Mouse (Mus musculus) R1 (cell line): ENCODE measurements around the gene Anapc4.
A peak's percentile ranks its signal among the peaks of the same experiment; 100 is the strongest.

ENCODE experiments used
- DNase-seq: peaks from one replicate; pipeline ENCODE4 v3.0.0-alpha.2; 2018; ENCODE audit warnings: low read depth, low spot score

Gene Anapc4

GRCm38 (mm10) chr5:52868918-52869703 lies 35.3 kb downstream of the Anapc4 start:
- DNase-seq, result no peak

DNA sequence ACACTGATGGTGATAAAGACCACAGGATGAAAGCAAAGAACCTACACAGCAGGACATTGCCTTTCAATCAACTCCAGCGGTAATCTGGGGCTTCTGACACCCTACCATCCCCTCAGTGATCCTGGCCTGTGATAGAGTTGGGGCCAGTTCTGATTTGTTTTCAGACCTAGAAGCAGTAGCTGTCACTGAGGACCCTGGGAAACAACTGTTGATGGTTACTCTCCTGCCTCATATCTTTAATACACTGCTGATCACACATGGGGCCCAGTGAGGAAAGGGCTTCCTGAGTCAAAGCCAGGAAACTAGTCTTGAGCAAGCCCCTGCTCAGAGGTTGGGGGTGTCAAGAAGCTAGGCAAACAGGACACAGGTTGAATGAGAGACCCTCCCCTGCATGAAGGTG lies 37.6 kb downstream of the Anapc4 start:
- DNase-seq, result no peak

GRCm38 (mm10) chr5:52871986-52872385 lies 38.2 kb downstream of the Anapc4 start:
- DNase-seq, result no peak

GRCm38 (mm10) chr5:52878847-52879246 lies 45.0 kb downstream of the Anapc4 start:
- DNase-seq, result peak; percentile 75

DNA sequence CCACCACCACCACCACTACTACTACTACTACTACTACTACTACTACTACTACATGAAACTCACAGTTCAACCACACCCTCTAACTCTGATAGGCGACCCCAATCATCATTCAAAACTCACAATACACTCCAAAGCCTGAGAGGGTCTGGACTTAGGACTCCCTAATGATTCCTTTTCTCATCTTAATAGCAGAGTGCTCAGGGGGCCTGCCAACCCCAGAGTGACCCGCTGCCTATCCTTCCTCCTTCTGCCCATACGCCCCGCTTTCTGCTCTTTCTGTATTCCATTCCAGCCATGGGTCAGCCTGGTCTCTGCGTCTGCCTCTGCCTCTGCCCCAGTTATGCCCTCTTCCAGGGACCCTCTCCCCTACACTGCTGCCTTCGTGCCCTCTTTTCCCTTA lies 46.1 kb downstream of the Anapc4 start:
- DNase-seq, result no peak

DNA sequence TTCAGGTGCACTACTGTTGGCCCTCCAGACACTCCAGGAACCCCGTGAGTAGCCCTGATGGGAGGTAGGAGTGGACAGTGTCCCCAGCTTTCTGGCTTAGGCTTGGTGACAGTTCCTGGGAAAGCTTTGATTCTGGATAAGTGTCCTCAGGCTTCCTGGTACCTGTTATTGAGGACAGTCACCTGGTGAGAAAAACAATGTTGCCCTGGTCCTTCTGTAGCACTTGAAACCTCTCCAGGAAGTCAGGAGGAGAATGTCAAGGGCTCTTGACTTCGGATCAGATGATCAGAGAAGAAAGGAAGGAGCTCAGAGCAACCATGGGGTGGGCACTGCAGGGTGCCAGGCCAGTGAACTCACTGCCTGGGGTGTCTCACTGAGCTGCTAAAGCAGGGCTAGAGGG lies 48.6 kb downstream of the Anapc4 start:
- no peak for DNase-seq

GRCm38 (mm10) chr5:52887085-52887484 lies 53.3 kb downstream of the Anapc4 start:
- DNase-seq, result peak; percentile 84

- no peak for DNase-seq
Measured at GRCm38 (mm10) chr5:52889919-52890318, 56.1 kb downstream of the Anapc4 start.

DNA sequence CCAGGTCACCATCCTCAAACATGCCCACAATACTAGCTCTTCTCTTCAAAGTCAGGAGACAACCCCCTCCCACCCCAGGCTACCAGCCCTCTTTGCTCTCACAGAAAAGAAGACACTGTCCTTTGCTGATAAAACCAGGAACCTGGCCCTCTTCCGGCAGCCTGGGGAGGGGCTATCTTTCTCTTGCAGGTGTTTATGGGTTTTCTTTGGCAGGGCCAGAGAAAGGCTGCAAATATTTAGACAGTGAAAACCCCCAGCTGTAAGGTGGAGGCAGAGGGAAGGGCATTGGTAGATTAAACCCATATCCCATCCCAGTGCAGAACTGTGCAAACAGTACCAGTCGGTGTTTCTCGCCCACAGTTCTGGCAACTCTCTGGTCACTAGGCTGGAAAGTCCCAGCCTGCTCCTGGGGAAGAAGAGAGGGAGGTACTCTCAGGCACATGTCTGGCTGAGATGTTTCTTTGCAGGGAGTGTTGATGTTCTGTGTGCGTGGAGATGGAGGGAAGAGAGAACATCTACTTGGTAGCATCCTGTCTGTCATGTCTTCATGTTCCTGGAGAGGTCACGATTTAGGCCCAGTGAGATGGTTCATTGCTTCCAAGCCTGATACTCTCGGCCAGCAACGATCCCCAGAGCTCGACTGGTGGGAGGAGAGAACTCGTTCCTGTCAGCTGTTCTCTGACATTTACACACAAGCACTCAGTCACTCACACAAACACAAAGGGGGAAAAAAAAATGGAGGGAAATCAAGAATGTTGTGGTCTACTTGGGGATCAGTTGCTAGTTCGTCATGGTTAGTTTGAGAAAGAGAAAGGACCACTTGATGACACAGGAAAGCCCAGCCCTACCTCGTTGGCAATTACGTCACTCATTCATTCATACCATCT lies 58.4 kb downstream of the Anapc4 start:
- no peak for DNase-seq

GRCm38 (mm10) chr5:52893938-52894337 lies 60.1 kb downstream of the Anapc4 start:
- no peak for DNase-seq

DNA sequence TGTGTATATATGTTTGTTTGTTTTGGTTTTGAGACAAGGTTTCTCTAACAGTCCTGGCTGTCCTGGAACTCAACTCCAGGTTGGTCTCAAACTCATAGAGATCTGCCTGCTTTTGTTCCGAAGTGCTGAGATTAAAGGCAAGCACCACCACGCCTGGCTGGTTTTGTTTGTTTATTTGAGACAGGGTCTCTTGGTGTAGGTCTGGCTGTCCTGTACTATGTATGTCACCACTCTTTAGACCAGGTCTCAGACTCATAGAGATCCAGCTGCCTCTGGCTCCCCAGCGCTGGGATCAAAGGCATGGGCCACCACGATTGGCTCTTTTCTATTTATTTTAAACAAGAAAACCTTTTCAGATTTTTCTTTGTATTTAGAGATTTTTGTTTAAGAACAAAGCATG lies 70.4 kb downstream of the Anapc4 start:
- DNase-seq, result no peak

DNA sequence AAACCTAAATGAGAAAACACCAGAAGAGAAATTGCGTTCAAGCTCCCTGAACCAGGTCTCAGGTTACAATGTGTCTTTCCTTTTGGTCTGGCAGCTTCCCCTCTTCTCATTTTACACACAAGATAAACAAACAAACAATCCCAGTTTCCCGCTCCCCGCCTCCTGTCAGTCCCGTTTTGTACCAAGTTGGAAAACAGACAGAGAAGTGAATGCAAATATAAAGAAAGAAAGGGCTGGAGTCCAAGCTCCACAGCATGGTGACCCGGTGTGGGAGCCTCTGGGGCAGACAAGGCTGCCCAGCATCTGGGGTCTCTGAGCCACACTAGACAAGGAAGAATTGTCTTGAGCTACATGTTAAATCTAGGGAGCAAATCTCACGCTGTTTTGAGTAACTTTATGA lies 70.9 kb downstream of the Anapc4 start:
- no peak for DNase-seq

GRCm38 (mm10) chr5:52908246-52908645 lies 74.4 kb downstream of the Anapc4 start:
- no peak for DNase-seq

DNA sequence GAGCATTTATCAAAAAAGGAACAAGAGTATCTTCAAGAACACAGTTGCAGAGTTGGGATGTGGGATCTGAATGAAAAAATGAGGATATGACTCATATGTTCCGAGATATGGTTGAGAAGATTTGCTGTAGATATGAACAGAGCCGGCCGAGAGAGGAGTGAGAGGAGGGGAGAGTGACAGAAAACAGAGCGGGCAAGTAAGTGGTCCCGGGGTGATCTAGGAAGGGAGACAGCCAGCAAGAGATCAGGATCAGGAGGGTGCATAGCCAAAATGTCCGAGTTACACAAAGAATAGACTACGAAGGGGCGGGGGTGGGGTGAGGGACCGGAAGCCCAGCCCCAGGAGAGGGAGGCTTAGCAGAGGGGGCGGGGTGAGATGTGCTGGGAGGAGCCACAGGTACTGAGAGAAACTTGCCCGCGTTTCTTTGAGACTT lies 76.4 kb downstream of the Anapc4 start:
- peak; percentile 93 for DNase-seq

GRCm38 (mm10) chr5:52911286-52911870 lies 77.6 kb downstream of the Anapc4 start:
- DNase-seq, result peak; percentile 37

- no peak for DNase-seq
Measured at GRCm38 (mm10) chr5:52913711-52914110, 79.9 kb downstream of the Anapc4 start.

- no peak for DNase-seq
Measured at GRCm38 (mm10) chr5:52916186-52916585, 82.4 kb downstream of the Anapc4 start.
